Mouse (Mus musculus): ENCODE measurements around the gene Tgfb2. TPM values are rescaled to one million over a fixed set of nuclear protein-coding genes. Genes with fewer than 3 reads are reported as not detected.

Tgfb2 gene
- total and polyA plus RNA-seq, 3 experiments, result 0.12 to 0.19 TPM; not detected in 1

DNA sequence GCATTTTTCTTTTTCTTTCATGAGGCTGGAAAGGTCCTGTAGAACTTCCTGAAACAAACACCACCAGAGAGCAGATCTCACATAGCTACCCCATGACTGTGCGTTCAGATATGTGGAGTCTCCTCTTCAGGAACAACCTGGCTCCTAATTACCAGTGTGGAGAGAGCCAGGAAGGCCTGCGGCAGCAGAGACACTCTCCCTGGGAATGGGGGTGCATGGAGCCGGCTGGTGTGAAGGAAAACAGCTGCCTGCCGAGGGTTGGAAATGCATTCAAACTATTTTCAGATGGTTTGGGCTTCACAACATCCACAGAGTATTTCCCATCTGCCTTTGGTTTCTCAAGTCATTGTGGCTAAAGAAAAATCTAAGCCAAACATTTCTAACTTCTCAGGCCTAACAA lies 10.4 kb downstream of the Tgfb2 start:
- H3K79me2 ChIP-seq (ENCODE audit: control insufficient read depth, insufficient read depth, low read length, poor library complexity), result no peaks in the 10 kb centered on the region
- H3K27me3 ChIP-seq (ENCODE audit: control insufficient read depth in 1 of 2, insufficient read depth in 2 of 2, low read length in 2 of 2), result no peaks in the 10 kb centered on the region
- H3K36me3 ChIP-seq (ENCODE audit: control insufficient read depth in 1 of 2, insufficient read depth in 2 of 2, low read length in 2 of 2), result no peaks in the 10 kb centered on the region
- H3K9ac ChIP-seq (ENCODE audit: control insufficient read depth, low read depth, low read length, poor library complexity, severe bottlenecking), result no peak overlapping the region
- TF ChIP-seq CHD1 (IDR thresholded peaks at IDR 0.05; ENCODE audit: low read depth, low read length) (no peak), POLR2AphosphoS2 (IDR thresholded peaks at IDR 0.05; ENCODE audit: low read length) (no peak), UBTF (IDR thresholded peaks at IDR 0.05; ENCODE audit: borderline replicate concordance, insufficient read depth, low read depth, low read length) (no peak), TBP (IDR thresholded peaks at IDR 0.05; ENCODE audit: low read depth, low read length) (no peak), KAT2A (conservative IDR thresholded peaks at IDR 0.05; ENCODE audit: low read depth, low read length) (no peak), CTCF (IDR thresholded peaks at IDR 0.05 in 2 of 3, conservative IDR thresholded peaks at IDR 0.05 in 1 of 3; ENCODE audit: control insufficient read depth in 1 of 3, insufficient read depth in 1 of 3, low read depth in 2 of 3, low read length in 3 of 3, poor library complexity in 1 of 3, severe bottlenecking in 1 of 3) (no peak), GATA1 (IDR thresholded peaks at IDR 0.05; ENCODE audit: low read depth, low read length) (no peak), MAZ (IDR thresholded peaks at IDR 0.05; ENCODE audit: low read depth, low read length) (no peak), BHLHE40 (IDR thresholded peaks at IDR 0.05; ENCODE audit: borderline replicate concordance, low read depth, low read length) (no peak), GABPA (IDR thresholded peaks at IDR 0.05; ENCODE audit: low read depth, low read length) (no peak), ZC3H11A (IDR thresholded peaks at IDR 0.05; ENCODE audit: low read depth, low read length) (no peak), HCFC1 (IDR thresholded peaks at IDR 0.05; ENCODE audit: low read depth, low read length) (no peak), POLR2A (IDR thresholded peaks at IDR 0.05; ENCODE audit: control insufficient read depth in 1 of 2, insufficient read depth in 1 of 2, low read depth in 1 of 2, low read length in 2 of 2, poor library complexity in 1 of 2) (no peak), JUND (IDR thresholded peaks at IDR 0.05; ENCODE audit: low read depth, low read length) (no peak), NELFE (IDR thresholded peaks at IDR 0.05; ENCODE audit: low read depth, low read length) (no peak)
- no peak overlapping the region for H3K4me3 ChIP-seq (ENCODE audit: control insufficient read depth in 1 of 2, insufficient read depth in 1 of 2, low read depth in 2 of 2, low read length in 2 of 2)
- no peak overlapping the region for H3K27ac ChIP-seq (ENCODE audit: control insufficient read depth, low read depth, low read length)
- H3K9me3 ChIP-seq (replicated peaks; ENCODE audit: insufficient read depth, low read length), result no peaks in the 10 kb centered on the region
- no peaks in the 10 kb centered on the region for H3K4me1 ChIP-seq (ENCODE audit: control insufficient read depth in 1 of 2, insufficient read depth in 2 of 2, low read length in 2 of 2)
- DNase-seq (ENCODE audit: low read depth, low spot score), result no peak

DNA sequence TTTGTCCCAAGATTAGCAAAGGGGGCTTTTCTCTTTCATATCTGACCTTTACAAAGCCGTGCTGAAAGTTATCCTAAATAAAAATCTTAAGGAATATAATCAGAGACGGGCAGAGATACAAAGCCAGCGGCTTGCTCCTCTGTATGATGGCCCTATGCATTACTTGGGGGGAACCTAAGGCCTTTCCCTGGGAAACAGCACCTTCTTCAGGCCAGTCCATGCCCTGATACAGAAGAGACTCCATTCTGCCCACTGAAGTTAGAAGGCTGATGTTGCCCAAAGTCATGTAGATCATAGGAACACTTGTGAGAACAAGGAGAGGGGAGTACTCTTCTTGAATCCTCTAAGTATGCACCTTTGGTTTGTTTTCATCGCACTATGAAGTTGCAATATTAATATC lies 13.4 kb downstream of the Tgfb2 start:
- H3K4me3 ChIP-seq (ENCODE audit: control insufficient read depth in 1 of 2, insufficient read depth in 1 of 2, low read depth in 2 of 2, low read length in 2 of 2), result no peak overlapping the region
- no peaks in the 10 kb centered on the region for H3K27me3 ChIP-seq (ENCODE audit: control insufficient read depth in 1 of 2, insufficient read depth in 2 of 2, low read length in 2 of 2)
- DNase-seq (ENCODE audit: low read depth, low spot score), result no peak
- no peak overlapping the region for H3K9ac ChIP-seq (ENCODE audit: control insufficient read depth, low read depth, low read length, poor library complexity, severe bottlenecking)
- H3K9me3 ChIP-seq (replicated peaks; ENCODE audit: insufficient read depth, low read length), result no peaks in the 10 kb centered on the region
- no peaks in the 10 kb centered on the region for H3K36me3 ChIP-seq (ENCODE audit: control insufficient read depth in 1 of 2, insufficient read depth in 2 of 2, low read length in 2 of 2)
- H3K4me1 ChIP-seq (ENCODE audit: control insufficient read depth in 1 of 2, insufficient read depth in 2 of 2, low read length in 2 of 2), result no peaks in the 10 kb centered on the region
- TF ChIP-seq TCF12 (IDR thresholded peaks at IDR 0.05; ENCODE audit: low read depth, low read length), result no peak
- no peak for TF ChIP-seq CHD1 (IDR thresholded peaks at IDR 0.05; ENCODE audit: low read depth, low read length)
- TF ChIP-seq CHD2 (IDR thresholded peaks at IDR 0.05; ENCODE audit: low read length), result no peak
- no peak for TF ChIP-seq NELFE (IDR thresholded peaks at IDR 0.05; ENCODE audit: low read depth, low read length)
- no peak for TF ChIP-seq ZNF384 (IDR thresholded peaks at IDR 0.05; ENCODE audit: low read depth, low read length)
- no peak overlapping the region for H3K27ac ChIP-seq (ENCODE audit: control insufficient read depth, low read depth, low read length)
- H3K79me2 ChIP-seq (ENCODE audit: control insufficient read depth, insufficient read depth, low read length, poor library complexity), result no peaks in the 10 kb centered on the region

Data from MEL (cell line).